Mouse (Mus musculus) liver, embryonic 13.5 days (tissue): Measurements from ENCODE around the gene Smtnl1. TPM values are rescaled to one million over a fixed set of nuclear protein-coding genes. Genes with fewer than 3 reads are reported as not detected.

Source experiments
- ATAC-seq: fragments of 200-750 bp; cut with Nextera tagmentation; 2 replicates; pipeline ENCODE4 v1.8.0; 2017; ENCODE audit warnings: low read depth, mild to moderate bottlenecking, moderate number of reproducible peaks, moderate library complexity
- DNase-seq: peaks from one replicate; pipeline ENCODE4 v3.0.0; 2022
- H3K27ac ChIP-seq: fragments of 300-500 bp; sonication (generic); 2 replicates; pipeline ENCODE4 v1.5.1; 2015; ENCODE audit warnings: moderate library complexity, mild to moderate bottlenecking, inconsistent platforms
- H3K27me3 ChIP-seq: fragments of 300-500 bp; sonication (generic); 2 replicates; pipeline ENCODE4 v1.6.1; 2015; ENCODE audit warnings: mild to moderate bottlenecking, inconsistent platforms
- H3K36me3 ChIP-seq: fragments of 300-500 bp; sonication (generic); 2 replicates; pipeline ENCODE4 v1.6.1; 2015; ENCODE audit warnings: mild to moderate bottlenecking, inconsistent platforms
- H3K4me1 ChIP-seq: fragments of 300-500 bp; sonication (generic); replicated peaks from 2 replicates; pipeline ENCODE4 v1.6.1; 2015; ENCODE audit warnings: inconsistent platforms
- H3K4me2 ChIP-seq: fragments of 300-500 bp; sonication (generic); 2 replicates; pipeline ENCODE4 v1.6.1; 2015; ENCODE audit warnings: inconsistent platforms, mild to moderate bottlenecking, moderate library complexity
- H3K4me3 ChIP-seq: fragments of 300-500 bp; sonication (generic); replicated peaks from 2 replicates; pipeline ENCODE4 v1.5.1; 2015; ENCODE audit warnings: mild to moderate bottlenecking, inconsistent platforms
- H3K9ac ChIP-seq: fragments of 300-500 bp; sonication (generic); 2 replicates; pipeline ENCODE4 v1.6.1; 2015; ENCODE audit warnings: mild to moderate bottlenecking, inconsistent platforms
- H3K9me3 ChIP-seq: fragments of 300-500 bp; sonication (generic); replicated peaks from 2 replicates; pipeline ENCODE4 v1.6.1; 2016; ENCODE audit warnings: inconsistent platforms
- WGBS: fragments of 180-500 bp; shearing (Covaris S2); methylation state at CpG from one replicate; pipeline ENCODE4 v1.1.7; 2015; ENCODE audit not compliant: insufficient replicate concordance; 5-methylcytosine and 5-hydroxymethylcytosine counted together
- polyA plus RNA-seq: library from polyadenylated mRNA; unstranded; fragments of >200 nt; fragmentation: Nextera tagmentation; extraction: Ambion mirVana; gene quantifications from 2 replicates; pipeline ENCODE4 v1.2.1, GENCODE M21; 2015

Gene Smtnl1
- polyA plus RNA-seq, 1 experiment from 2014 or later, result 0.24 TPM

DNA sequence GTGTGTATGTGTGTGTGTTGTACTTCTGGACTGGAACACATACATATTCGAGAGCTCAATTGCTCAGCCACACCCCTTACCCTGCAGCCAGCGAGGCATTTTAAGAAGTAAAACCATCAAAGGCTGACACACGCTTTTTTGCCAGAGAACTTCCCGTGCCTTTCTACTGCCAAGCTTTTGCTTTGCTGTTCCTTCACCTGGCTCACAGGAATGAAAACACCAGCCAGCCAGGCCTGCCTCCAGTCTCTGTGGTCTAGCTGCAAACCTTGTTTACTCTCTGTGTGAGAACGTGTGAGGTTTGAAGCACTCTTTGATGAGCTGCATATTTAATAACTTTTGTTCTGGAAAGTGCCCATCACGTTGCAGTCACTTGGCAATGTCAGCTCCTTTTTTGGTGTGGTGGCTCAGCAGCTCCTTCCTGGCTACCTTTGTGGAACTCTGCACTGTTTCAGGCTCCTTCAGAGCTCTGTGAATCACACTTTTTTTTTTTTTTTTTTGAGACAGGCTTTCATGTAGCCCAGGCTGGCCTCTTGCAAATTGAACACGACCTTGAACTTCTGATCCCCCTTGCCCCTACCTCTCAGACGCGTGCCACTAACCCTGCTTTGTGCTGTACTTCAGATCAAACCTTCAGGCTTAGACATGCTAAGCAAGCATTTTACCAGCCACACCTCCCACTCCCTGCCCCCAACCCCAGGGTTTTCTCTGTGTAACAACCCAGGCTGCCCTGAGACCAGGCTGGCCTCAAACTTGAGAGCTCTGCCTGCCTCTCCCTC, 15.6 kb upstream of the Smtnl1 start:
- H3K9me3 ChIP-seq, result no peaks in the 10 kb centered on the region
- peak overlapping the region; percentile 72 for H3K4me2 ChIP-seq
- H3K9ac ChIP-seq, result peak overlapping the region; percentile 97
- H3K36me3 ChIP-seq, result peaks cover 11% of the 10 kb centered on the region
- H3K27me3 ChIP-seq, result peaks cover 6% of the 10 kb centered on the region
- ATAC-seq (no peak), DNase-seq (no peak)
- peaks cover 40% of the 10 kb centered on the region for H3K4me1 ChIP-seq
- peak overlapping the region; percentile 85 for H3K4me3 ChIP-seq
- peak overlapping the region; percentile 99 for H3K27ac ChIP-seq
- WGBS, result 35% methylated on average over 9 of the region's 9 CpGs

DNA sequence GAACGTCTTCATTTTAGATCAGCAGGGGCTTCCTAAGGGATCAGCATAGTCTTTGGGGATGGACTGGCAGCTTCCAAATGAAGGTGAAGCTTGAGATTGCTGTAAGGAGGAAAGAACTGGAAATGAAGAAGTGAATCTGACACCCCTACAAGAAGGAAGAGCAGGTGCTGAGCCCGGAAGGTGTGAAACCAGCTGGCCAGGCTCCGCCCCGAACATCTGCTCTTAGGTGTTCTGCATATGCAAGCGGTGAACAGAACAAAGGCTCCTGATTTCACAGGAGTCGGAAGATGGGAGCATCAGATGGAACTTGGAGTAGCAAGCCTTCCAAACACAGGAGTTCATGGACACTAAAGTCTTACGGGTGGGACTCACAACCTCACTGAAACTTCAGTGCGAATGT, 14.7 kb upstream of the Smtnl1 start:
- Histone ChIP-seq H3K27ac (peak overlapping the region; percentile 44; the same call in 1 of the 2 replicates), H3K9me3 (no peaks in the 10 kb centered on the region), H3K4me2 (no peak overlapping the region; the same call in 1 of the 2 replicates), H3K9ac (no peak overlapping the region), H3K36me3 (0 out of 2 replicates have a peak, but pooled peaks cover 10% of the 10 kb centered on the region), H3K4me1 (peaks cover 44% of the 10 kb centered on the region), H3K4me3 (no peak overlapping the region), H3K27me3 (peaks cover 6% of the 10 kb centered on the region)
- WGBS, result 69% methylated on average over 8 of the region's 8 CpGs
- ATAC-seq, result no peak
- DNase-seq, result no peak

DNA sequence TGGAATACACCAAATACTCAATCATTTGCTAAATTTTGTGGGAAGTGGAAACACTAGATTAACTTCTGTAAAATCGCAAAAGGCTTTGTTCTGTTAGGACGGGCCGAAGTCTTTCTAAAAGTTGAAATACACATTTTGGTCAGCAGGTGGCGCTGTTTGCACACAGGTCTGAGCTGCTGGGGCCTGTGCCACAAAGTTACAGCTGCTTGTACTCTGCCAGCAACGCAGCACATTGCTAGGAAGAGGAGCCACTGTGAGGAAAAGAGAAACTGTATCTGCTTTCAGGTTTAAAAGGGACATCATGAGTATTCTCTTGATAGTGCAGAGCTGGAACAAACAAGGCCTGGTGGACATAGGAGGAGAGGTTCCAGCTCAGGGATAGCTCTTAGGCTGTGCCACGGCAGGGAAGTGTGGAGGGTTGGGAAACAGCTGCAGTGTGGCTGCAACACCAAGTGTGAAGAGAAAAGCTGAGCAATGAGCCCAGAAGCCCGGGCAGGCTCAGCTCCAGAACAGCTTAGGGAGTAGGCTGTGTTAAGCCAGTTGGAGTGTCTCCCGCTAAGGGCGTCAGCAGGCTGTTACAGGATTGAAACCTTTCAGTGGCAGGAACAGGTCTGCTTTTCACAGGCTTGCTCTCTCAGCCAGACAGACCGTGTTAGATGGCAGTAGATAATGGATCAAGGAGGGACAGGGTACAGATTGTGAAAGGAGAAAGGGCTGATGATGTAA, 9.4 kb upstream of the Smtnl1 start:
- ATAC-seq (peak; percentile 57), DNase-seq (peak; percentile 74)
- Histone ChIP-seq H3K9me3 (no peaks in the 10 kb centered on the region), H3K27ac (peak overlapping the region; percentile 56; the same call in 1 of the 2 replicates), H3K9ac (peak overlapping the region; percentile 23; the same call in 1 of the 2 replicates), H3K4me2 (no peak overlapping the region), H3K36me3 (peaks cover 28% of the 10 kb centered on the region), H3K4me1 (peaks cover 43% of the 10 kb centered on the region), H3K4me3 (no peak overlapping the region), H3K27me3 (no peaks in the 10 kb centered on the region)
- 33% methylated on average over 10 of the region's 10 CpGs for WGBS

DNA sequence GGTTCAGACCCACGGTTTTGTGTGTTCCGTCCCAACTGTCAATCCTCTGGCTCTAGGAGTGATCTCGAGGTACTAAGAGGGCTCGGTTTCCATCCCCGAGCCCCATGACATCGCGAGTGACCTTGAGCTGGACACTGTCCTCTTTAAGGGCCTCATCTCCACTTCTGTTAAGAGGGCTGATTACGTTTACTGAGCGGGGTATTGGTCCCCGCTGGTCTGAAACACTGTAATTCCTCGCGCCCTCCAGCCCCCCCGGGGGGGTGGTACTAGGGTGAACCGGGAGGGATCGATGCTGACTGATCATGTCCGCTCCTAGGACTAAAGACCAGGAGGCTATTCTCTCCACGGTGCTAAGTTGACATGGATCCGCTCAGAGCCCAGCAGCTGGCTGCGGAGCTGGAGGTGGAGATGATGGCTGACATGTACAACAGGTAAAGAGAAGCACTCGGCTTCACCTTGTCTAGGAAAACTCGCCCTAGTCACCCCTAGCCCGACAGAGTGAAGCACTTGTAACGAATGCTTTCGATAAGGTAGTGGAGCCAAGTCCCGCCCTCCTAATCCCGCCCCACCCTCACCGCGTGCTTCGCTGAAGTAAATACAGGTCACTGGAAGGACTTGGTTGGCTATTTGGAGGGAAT, 5.0 kb upstream of the Smtnl1 start:
- H3K27me3 ChIP-seq, result peaks cover 18% of the 10 kb centered on the region
- H3K9ac ChIP-seq, result peak overlapping the region; percentile 79
- no peaks in the 10 kb centered on the region for H3K9me3 ChIP-seq
- peak overlapping the region; percentile 94 for H3K4me2 ChIP-seq
- DNase-seq (peak; percentile 57), ATAC-seq (peak; percentile 83)
- peak overlapping the region; percentile 92 for H3K27ac ChIP-seq
- peaks cover 56% of the 10 kb centered on the region for H3K4me1 ChIP-seq
- H3K4me3 ChIP-seq, result peak overlapping the region; percentile 74
- whole genome bisulfite sequencing, result under 1% methylated on average over 29 of the region's 29 CpGs
- peaks cover 28% of the 10 kb centered on the region for H3K36me3 ChIP-seq

DNA sequence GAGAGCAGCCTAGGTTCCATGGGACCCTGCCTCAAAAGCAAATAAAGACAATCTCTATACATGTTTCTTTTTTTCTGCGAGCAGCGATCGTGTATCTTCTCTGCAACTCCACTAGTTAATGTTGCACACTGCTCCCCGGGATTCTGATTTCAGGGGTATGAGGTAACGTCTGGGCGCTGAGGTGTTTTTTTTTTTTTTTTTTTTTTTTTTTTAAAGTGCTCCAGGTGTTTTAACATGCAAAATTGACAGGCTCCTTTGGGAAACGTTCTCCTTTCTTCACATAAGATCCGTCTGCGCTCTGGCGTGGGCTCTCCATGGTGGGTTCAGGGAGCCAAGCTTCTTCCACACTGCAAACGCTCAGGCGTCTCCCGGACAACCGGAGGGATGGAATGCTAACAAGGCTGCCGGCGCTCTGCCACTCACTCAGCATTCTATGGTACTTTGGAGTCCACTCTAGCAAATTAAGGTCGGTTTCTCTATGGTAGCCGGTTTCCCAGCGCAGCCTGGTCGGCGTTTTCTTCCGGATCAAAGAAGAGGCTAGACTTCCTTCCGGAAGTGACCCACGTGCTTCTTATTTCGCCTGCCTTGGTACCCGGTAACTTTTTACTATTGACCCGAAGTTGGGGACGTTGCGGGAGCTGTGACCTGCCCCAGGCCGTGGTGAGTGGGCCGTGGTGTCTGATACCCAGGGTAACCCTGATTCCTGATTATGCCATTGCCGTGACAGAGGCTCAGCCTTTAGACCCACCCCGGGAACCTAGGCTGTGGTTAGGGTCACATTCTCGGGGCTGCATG, 4.2 kb upstream of the Smtnl1 start, which contains the start of gene Timm10:
Gene Timm10 (plus strand): TSS at position 510 of the 795 bp plus-strand sequence.
- H3K4me1 ChIP-seq, result peaks cover 51% of the 10 kb centered on the region
- H3K9ac ChIP-seq, result peak within 1 kb of the TSS; percentile 79
- peak within 1 kb of the TSS; percentile 92 for H3K27ac ChIP-seq
- peak within 1 kb of the TSS; percentile 94 for H3K4me2 ChIP-seq
- H3K36me3 ChIP-seq, result peaks cover 28% of the 10 kb centered on the region
- H3K4me3 ChIP-seq, result peak within 1 kb of the TSS; percentile 74
- H3K9me3 ChIP-seq, result no peaks in the 10 kb centered on the region
- H3K27me3 ChIP-seq, result peaks cover 25% of the 10 kb centered on the region
- DNase-seq (peak; percentile 85), ATAC-seq (peak; percentile 77)
- under 1% methylated on average over 34 of the region's 34 CpGs for WGBS

DNA sequence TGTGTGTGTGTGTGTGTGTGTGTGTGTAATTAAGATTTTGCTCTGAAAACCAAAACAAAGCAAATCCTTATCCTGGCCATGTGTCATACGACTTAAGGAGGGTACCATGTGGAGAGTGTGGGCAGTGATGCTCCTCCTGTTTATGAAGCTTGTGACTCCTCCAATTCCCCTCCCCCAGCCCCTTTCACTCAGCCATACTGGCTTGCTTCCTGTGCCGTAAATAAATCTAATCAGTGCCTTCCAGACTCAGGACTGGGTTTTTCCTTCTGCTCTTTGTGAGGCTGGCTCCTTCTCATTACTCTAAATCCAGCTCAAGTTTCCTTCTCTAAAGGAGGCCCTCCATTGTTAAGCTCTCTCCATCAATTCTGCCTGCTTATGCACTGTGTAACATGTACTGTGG, 785 bp upstream of the Smtnl1 start:
- Histone ChIP-seq H3K4me3 (no peak overlapping the region), H3K27me3 (peaks cover 59% of the 10 kb centered on the region), H3K9ac (no peak overlapping the region), H3K4me2 (no peak overlapping the region), H3K4me1 (peaks cover 32% of the 10 kb centered on the region), H3K36me3 (peaks cover under 1% of the 10 kb centered on the region; the same call in 1 of the 2 replicates), H3K9me3 (no peaks in the 10 kb centered on the region), H3K27ac (no peak overlapping the region)
- DNase-seq, result no peak
- no peak for ATAC-seq
- 5% methylated on average over 2 of the region's 2 CpGs for WGBS

DNA sequence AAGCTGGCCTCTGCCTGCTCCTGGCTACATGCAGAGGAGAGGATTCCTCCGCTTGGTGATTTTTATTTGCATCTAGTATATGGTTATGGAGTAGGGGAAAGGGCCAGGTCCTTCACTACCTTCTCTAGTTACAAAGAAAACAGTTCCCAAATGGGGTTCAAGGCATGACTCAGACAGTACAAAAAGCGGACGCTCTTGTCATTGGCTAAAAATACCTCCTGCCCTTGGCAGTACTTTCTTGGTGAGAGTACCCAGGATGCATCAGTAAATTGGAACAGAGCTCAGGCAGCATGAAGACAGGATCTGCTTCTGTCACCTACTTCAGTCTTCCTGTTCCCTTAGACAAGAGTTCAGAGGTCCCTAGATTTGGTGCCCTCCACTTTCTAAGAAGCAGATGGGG, 2.6 kb downstream of the Smtnl1 start:
- no peaks in the 10 kb centered on the region; the same call in 1 of the 2 replicates for H3K9me3 ChIP-seq

DNA sequence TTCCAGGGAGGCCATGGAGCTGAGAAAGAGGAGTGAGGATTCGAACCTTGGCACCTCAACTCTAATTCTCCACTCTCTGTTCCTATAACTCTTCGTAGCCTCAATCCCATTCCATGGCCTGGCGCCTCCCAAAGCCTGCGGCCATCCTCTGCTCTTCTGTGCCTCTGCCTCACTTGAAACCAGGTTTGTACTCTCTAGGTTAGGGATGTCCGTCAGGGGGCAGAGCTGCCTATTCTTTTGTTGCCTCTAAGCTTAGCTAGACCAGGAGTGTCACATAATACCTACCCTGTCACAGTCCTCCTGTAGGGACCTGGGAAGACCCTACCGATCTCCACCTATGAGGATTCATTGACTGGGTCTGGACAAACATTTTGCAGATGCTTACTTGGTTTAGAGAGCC, 9.8 kb downstream of the Smtnl1 start:
- Histone ChIP-seq H3K36me3 (peaks cover 34% of the 10 kb centered on the region), H3K4me1 (peaks cover 74% of the 10 kb centered on the region), H3K27me3 (peaks cover 24% of the 10 kb centered on the region), H3K4me2 (peak overlapping the region; percentile 75), H3K27ac (peak overlapping the region; percentile 98), H3K9me3 (no peaks in the 10 kb centered on the region; the same call in 1 of the 2 replicates), H3K9ac (peak overlapping the region; percentile 76), H3K4me3 (peak overlapping the region; percentile 41)
- DNase-seq (peak; percentile 16), ATAC-seq (no peak)
- 65% methylated on average over 6 of the region's 6 CpGs for WGBS

More for the DNA sequence above, 2.6 kb downstream of the Smtnl1 start:
- WGBS, result 38% methylated on average over 3 of the region's 3 CpGs
- DNase-seq (no peak), ATAC-seq (no peak)
- peaks cover 31% of the 10 kb centered on the region for H3K4me1 ChIP-seq
- no peaks in the 10 kb centered on the region for H3K36me3 ChIP-seq
- no peak overlapping the region for H3K4me3 ChIP-seq
- H3K27me3 ChIP-seq, result peaks cover 82% of the 10 kb centered on the region
- H3K9ac ChIP-seq, result no peak overlapping the region
- no peak overlapping the region for H3K4me2 ChIP-seq
- H3K27ac ChIP-seq, result no peak overlapping the region

DNA sequence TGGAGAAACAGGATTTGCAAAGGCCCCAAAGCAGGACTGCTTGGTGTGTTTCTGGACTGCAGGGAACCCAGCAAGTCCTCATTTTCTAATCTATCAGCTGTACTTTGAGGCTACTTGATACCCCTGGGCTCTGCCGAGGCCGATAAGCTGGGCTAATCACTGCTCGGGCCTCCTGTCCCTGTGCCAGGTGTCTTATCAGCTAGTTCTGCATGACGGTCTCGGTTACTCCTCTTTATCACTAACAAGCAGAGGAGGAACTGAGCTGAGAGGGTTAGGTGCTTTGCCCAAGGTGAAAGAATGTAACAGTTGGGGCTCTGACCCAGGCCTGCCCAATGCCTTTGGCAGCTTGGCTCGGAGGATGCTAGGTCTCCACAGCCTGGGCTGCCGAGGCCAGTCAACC, 10.6 kb downstream of the Smtnl1 start:
- peak overlapping the region; percentile 75 for H3K4me2 ChIP-seq
- peak overlapping the region; percentile 98 for H3K27ac ChIP-seq
- ATAC-seq, result peak; percentile 97
- H3K9ac ChIP-seq, result peak overlapping the region; percentile 76
- H3K4me3 ChIP-seq, result peak overlapping the region; percentile 41
- H3K4me1 ChIP-seq, result peaks cover 79% of the 10 kb centered on the region
- H3K27me3 ChIP-seq, result peaks cover 18% of the 10 kb centered on the region
- H3K9me3 ChIP-seq, result no peaks in the 10 kb centered on the region; the same call in 1 of the 2 replicates
- H3K36me3 ChIP-seq, result peaks cover 40% of the 10 kb centered on the region
- 16% methylated on average over 7 of the region's 7 CpGs for WGBS
- peak; percentile 94 for DNase-seq

DNA sequence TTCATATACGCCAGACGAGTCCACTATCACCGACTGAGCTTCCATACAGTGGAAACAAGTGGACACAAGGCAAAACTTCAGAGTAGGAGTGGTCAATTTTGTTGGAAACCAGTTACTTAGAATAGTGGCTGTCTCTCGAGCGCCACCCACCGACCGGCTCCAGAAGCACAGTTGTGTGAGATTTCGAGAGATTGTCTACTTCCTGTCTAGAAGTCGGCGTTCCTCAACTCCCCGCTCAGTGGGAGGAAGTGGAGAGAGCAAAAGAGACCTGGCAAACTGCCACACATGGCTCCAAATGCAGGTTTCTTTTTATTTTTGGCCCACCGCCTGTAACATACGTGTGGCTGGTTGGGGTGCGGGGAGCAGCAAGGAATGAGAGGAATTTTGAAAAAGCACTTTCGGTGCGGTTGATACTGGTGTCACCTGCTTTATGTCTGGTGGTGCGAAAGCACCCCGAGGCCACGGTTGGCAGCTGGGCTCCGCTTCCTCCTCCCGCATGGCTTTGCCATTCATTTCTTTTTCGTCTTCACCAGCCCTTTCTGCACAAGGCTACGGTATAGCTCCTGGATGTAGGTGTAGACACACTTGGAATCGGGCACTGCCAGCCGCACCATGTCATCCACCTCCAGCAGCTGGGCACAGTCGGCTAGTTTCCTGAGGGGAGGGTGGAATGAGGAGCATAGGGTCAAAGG, 11.4 kb downstream of the Smtnl1 start:
- peak overlapping the region; percentile 37 for H3K4me3 ChIP-seq
- peak overlapping the region; percentile 75 for H3K4me2 ChIP-seq
- 25% methylated on average over 26 of the region's 26 CpGs for WGBS
- H3K4me1 ChIP-seq, result peaks cover 88% of the 10 kb centered on the region
- no peaks in the 10 kb centered on the region; the same call in 1 of the 2 replicates for H3K9me3 ChIP-seq
- peaks cover 49% of the 10 kb centered on the region for H3K36me3 ChIP-seq
- peaks cover 10% of the 10 kb centered on the region for H3K27me3 ChIP-seq
- DNase-seq (peak; percentile 84), ATAC-seq (peak; percentile 4; the same call in 1 of the 2 replicates)
- H3K27ac ChIP-seq, result peak overlapping the region; percentile 98
- peak overlapping the region; percentile 75 for H3K9ac ChIP-seq
